Comparison of ENCODE assay signal across 13 mouse cellular contexts in genomic region chr13:9355331-9355730, GRCm38 (mm10).
DNase-seq lines count a peak whose midpoint lies in the region; ATAC-seq lines count a peak whose summit lies in the region.
"Had no signal": no experiment of that assay in that cellular context is flagged by ENCODE, and none has a peak within 500 bp of the region (broad histone marks: within the 10 kb centered on the region; RNA-seq: fewer than 3 reads in every experiment).

No protein-coding gene starts in this region.

- H3K4me3 ChIP-seq in embryonic facial prominence, embryonic 11.5 days (ENCODE audit: low read depth, low read length), result no peak overlapping the region
- no peak overlapping the region for H3K4me3 ChIP-seq in embryonic facial prominence, embryonic 10.5 days
- no peak overlapping the region for H3K4me3 ChIP-seq in embryonic facial prominence, embryonic 15.5 days (replicated peaks)
- H3K4me3 ChIP-seq in hindbrain, embryonic 15.5 days, result no peak overlapping the region
- no peak overlapping the region for H3K4me3 ChIP-seq in neural tube, embryonic 15.5 days (replicated peaks)
- no peak overlapping the region for H3K4me3 ChIP-seq in heart, embryonic 11.5 days (ENCODE audit: low read depth, low read length)

- no peak overlapping the region for H3K9ac ChIP-seq in embryonic facial prominence, embryonic 11.5 days (replicated peaks; ENCODE audit: low read length)
- H3K9ac ChIP-seq in embryonic facial prominence, embryonic 15.5 days, result no peak overlapping the region
- H3K9ac ChIP-seq in hindbrain, embryonic 15.5 days, result no peak overlapping the region
- H3K9ac ChIP-seq in neural tube, embryonic 15.5 days (replicated peaks), result no peak overlapping the region
- no peak overlapping the region for H3K9ac ChIP-seq in heart, embryonic 11.5 days (ENCODE audit: low read depth, low read length)

- H3K9me3 ChIP-seq in embryonic facial prominence, embryonic 11.5 days (replicated peaks; ENCODE audit: control insufficient read depth, low read length), result no peaks in the 10 kb centered on the region
- no peaks in the 10 kb centered on the region for H3K9me3 ChIP-seq in embryonic facial prominence, embryonic 10.5 days
- H3K9me3 ChIP-seq in embryonic facial prominence, embryonic 15.5 days (replicated peaks), result no peaks in the 10 kb centered on the region
- H3K9me3 ChIP-seq in hindbrain, embryonic 15.5 days, result no peaks in the 10 kb centered on the region
- H3K9me3 ChIP-seq in neural tube, embryonic 15.5 days (replicated peaks), result no peaks in the 10 kb centered on the region
- no peaks in the 10 kb centered on the region for H3K9me3 ChIP-seq in heart, embryonic 11.5 days (replicated peaks; ENCODE audit: control insufficient read depth, low read length)

- 47% methylated on average over 4 of the region's 4 CpGs for WGBS in embryonic facial prominence, embryonic 11.5 days
- 44% methylated on average over 4 of the region's 4 CpGs for WGBS in embryonic facial prominence, embryonic 10.5 days
- 51% methylated on average over 4 of the region's 4 CpGs for WGBS in embryonic facial prominence, embryonic 15.5 days
- 30% methylated on average over 4 of the region's 4 CpGs for WGBS in hindbrain, embryonic 15.5 days
- WGBS in neural tube, embryonic 15.5 days, result 27% methylated on average over 4 of the region's 4 CpGs
- 69% methylated on average over 4 of the region's 4 CpGs for WGBS in heart, embryonic 11.5 days (ENCODE audit: insufficient replicate concordance)

- no peak overlapping the region for H3K27ac ChIP-seq in embryonic facial prominence, embryonic 11.5 days (replicated peaks; ENCODE audit: low read depth, low read length)
- H3K27ac ChIP-seq in embryonic facial prominence, embryonic 10.5 days (replicated peaks), result no peak overlapping the region
- no peak overlapping the region for H3K27ac ChIP-seq in embryonic facial prominence, embryonic 15.5 days (replicated peaks)
- no peak overlapping the region for H3K27ac ChIP-seq in hindbrain, embryonic 15.5 days (replicated peaks)
- H3K27ac ChIP-seq in neural tube, embryonic 15.5 days (replicated peaks), result no peak overlapping the region
- H3K27ac ChIP-seq in heart, embryonic 11.5 days (ENCODE audit: low read depth, low read length), result no peak overlapping the region

- no peak overlapping the region for H3K4me2 ChIP-seq in embryonic facial prominence, embryonic 11.5 days (ENCODE audit: low read depth, low read length)
- H3K4me2 ChIP-seq in embryonic facial prominence, embryonic 15.5 days (replicated peaks), result no peak overlapping the region
- no peak overlapping the region for H3K4me2 ChIP-seq in hindbrain, embryonic 15.5 days
- no peak overlapping the region for H3K4me2 ChIP-seq in neural tube, embryonic 15.5 days
- no peak overlapping the region for H3K4me2 ChIP-seq in heart, embryonic 11.5 days
- H3K4me2 ChIP-seq: liver, embryonic 11.5 days had no signal

- no peaks in the 10 kb centered on the region for H3K27me3 ChIP-seq in embryonic facial prominence, embryonic 11.5 days (ENCODE audit: control insufficient read depth, insufficient read depth, low read length)
- no peaks in the 10 kb centered on the region for H3K27me3 ChIP-seq in embryonic facial prominence, embryonic 10.5 days (replicated peaks; ENCODE audit: low read depth, poor library complexity, severe bottlenecking)
- H3K27me3 ChIP-seq in embryonic facial prominence, embryonic 15.5 days, result no peaks in the 10 kb centered on the region
- H3K27me3 ChIP-seq in hindbrain, embryonic 15.5 days, result no peaks in the 10 kb centered on the region
- no peaks in the 10 kb centered on the region for H3K27me3 ChIP-seq in neural tube, embryonic 15.5 days (replicated peaks)
- no peaks in the 10 kb centered on the region for H3K27me3 ChIP-seq in heart, embryonic 11.5 days (ENCODE audit: control insufficient read depth, insufficient read depth, low read length)

- peak; percentile 62; the same call in 1 of the 2 replicates for ATAC-seq in embryonic facial prominence, embryonic 11.5 days (replicated peaks; ENCODE audit: insufficient number of reproducible peaks, low FRiP score, low TSS enrichment, low read depth)
- ATAC-seq in embryonic facial prominence, embryonic 15.5 days (ENCODE audit: insufficient number of reproducible peaks, low FRiP score, low TSS enrichment, low read depth), result peak; percentile 51; the same call in 1 of the 2 replicates
- ATAC-seq in hindbrain, embryonic 15.5 days (ENCODE audit: low FRiP score, low read depth), result peak; percentile 73; the same call in 1 of the 2 replicates
- peak; percentile 48; the same call in 1 of the 2 replicates for ATAC-seq in neural tube, embryonic 15.5 days (ENCODE audit: low FRiP score)
- no peak for ATAC-seq in heart, embryonic 11.5 days (replicated peaks; ENCODE audit: insufficient number of reproducible peaks, low FRiP score, low TSS enrichment)

- no peaks in the 10 kb centered on the region for H3K36me3 ChIP-seq in embryonic facial prominence, embryonic 11.5 days (replicated peaks; ENCODE audit: control insufficient read depth, insufficient read depth, low read depth, low read length)
- H3K36me3 ChIP-seq in embryonic facial prominence, embryonic 10.5 days (replicated peaks), result no peaks in the 10 kb centered on the region
- no peaks in the 10 kb centered on the region for H3K36me3 ChIP-seq in embryonic facial prominence, embryonic 15.5 days
- no peaks in the 10 kb centered on the region for H3K36me3 ChIP-seq in hindbrain, embryonic 15.5 days
- H3K36me3 ChIP-seq in neural tube, embryonic 15.5 days, result no peaks in the 10 kb centered on the region
- H3K36me3 ChIP-seq in heart, embryonic 11.5 days (ENCODE audit: control insufficient read depth, insufficient read depth, low read length), result no peaks in the 10 kb centered on the region

- no peaks in the 10 kb centered on the region for H3K4me1 ChIP-seq in embryonic facial prominence, embryonic 11.5 days (ENCODE audit: control insufficient read depth, insufficient read depth, low read length)
- peaks cover 9% of the 10 kb centered on the region for H3K4me1 ChIP-seq in embryonic facial prominence, embryonic 10.5 days
- H3K4me1 ChIP-seq in embryonic facial prominence, embryonic 15.5 days, result peaks cover 6% of the 10 kb centered on the region; the same call in 1 of the 2 replicates
- peaks cover 12% of the 10 kb centered on the region for H3K4me1 ChIP-seq in hindbrain, embryonic 15.5 days (replicated peaks)
- peaks cover 12% of the 10 kb centered on the region for H3K4me1 ChIP-seq in neural tube, embryonic 15.5 days
- H3K4me1 ChIP-seq in heart, embryonic 11.5 days (ENCODE audit: control insufficient read depth, insufficient read depth, low read length), result no peaks in the 10 kb centered on the region

- DNase-seq in embryonic facial prominence, embryonic 11.5 days (ENCODE audit: low spot score), result peak; percentile 5
- DNase-seq in embryonic facial prominence, embryonic 10.5 days (ENCODE audit: low spot score), result no peak
- no peak for DNase-seq in heart, adult 9 months (ENCODE audit: low spot score in 2 of 2)
- no peak for DNase-seq in heart, adult 18-20 months
- DNase-seq: adrenal gland, adult 8-10 months; cerebellum, postnatal 36 days; gastrocnemius, postnatal 14 days; kidney, adult 2 months had no signal
